Mouse (Mus musculus) liver, embryonic 16.5 days (tissue): ENCODE measurements around the gene Prkaa2. TPM values are rescaled to one million over a fixed set of nuclear protein-coding genes. Genes with fewer than 3 reads are reported as not detected.

Experiments
- ATAC-seq: fragments of 200-750 bp; cut with Nextera tagmentation; 2 replicates; pipeline ENCODE4 v1.8.0; 2017; ENCODE audit warnings: low read depth, mild to moderate bottlenecking, moderate number of reproducible peaks, moderate library complexity
- H3K27ac ChIP-seq: fragments of 300-500 bp; sonication (generic); 2 replicates; pipeline ENCODE4 v1.5.1; 2014; ENCODE audit warnings: mild to moderate bottlenecking, low read length
- H3K27me3 ChIP-seq: fragments of 300-500 bp; sonication (generic); 2 replicates; pipeline ENCODE4 v1.6.1; 2014; ENCODE audit warnings: low read depth, low read length, mixed read lengths; ENCODE audit not compliant: control insufficient read depth, insufficient read depth
- H3K36me3 ChIP-seq: fragments of 300-500 bp; sonication (generic); 2 replicates; pipeline ENCODE4 v1.6.1; 2014; ENCODE audit warnings: mild to moderate bottlenecking; ENCODE audit not compliant: control insufficient read depth, insufficient read depth
- H3K4me1 ChIP-seq: fragments of 300-500 bp; sonication (generic); 2 replicates; pipeline ENCODE4 v1.6.1; 2014; ENCODE audit warnings: low read depth, low read length, mixed read lengths; ENCODE audit not compliant: control insufficient read depth
- H3K4me2 ChIP-seq: fragments of 300-500 bp; sonication (generic); 2 replicates; pipeline ENCODE4 v1.6.1; 2014; ENCODE audit warnings: low read depth, low read length, mixed read lengths
- H3K4me3 ChIP-seq: fragments of 300-500 bp; sonication (generic); 2 replicates; pipeline ENCODE4 v1.5.1; 2014; ENCODE audit warnings: low read depth, mild to moderate bottlenecking, low read length
- H3K9ac ChIP-seq: fragments of 300-500 bp; sonication (generic); 2 replicates; pipeline ENCODE4 v1.6.1; 2014; ENCODE audit warnings: low read depth, low read length
- H3K9me3 ChIP-seq: fragments of 300-500 bp; sonication (generic); replicated peaks from 2 replicates; pipeline ENCODE4 v1.6.1; 2016; ENCODE audit warnings: low read length; ENCODE audit not compliant: control insufficient read depth
- WGBS: fragments of 180-500 bp; shearing (Covaris S2); extraction: QIAGEN DNeasy Blood & Tissue Kit; methylation state at CpG from one replicate; pipeline ENCODE4 v1.1.7; 2014; ENCODE audit not compliant: insufficient replicate concordance; 5-methylcytosine and 5-hydroxymethylcytosine counted together
- polyA plus RNA-seq: library from polyadenylated mRNA; unstranded; fragments of >200 nt; fragmentation: Nextera tagmentation; extraction: Ambion mirVana; gene quantifications from 2 replicates; pipeline ENCODE4 v1.2.1, GENCODE M21; 2015

Gene Prkaa2
- polyA plus RNA-seq, 1 experiment from 2014 or later: 0.47 TPM

DNA sequence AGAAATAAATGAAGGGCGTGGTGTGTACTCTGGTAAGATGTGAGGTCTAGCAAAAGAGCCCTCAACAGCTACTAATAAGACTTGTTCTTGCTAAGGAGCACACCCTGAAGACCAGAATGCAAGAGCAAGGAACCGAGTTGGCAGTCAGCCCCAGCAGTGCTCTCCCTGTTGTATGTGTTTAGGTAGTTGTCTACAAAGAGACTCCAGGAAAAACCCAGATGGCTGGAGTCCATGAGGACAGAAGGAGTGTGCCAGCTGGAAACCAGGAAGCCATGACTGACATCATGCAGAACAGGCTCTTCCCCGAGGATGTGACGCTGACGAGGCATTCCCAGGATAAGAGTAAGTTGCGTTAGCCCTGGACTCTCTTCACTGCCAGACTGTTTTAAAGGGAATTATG lies 119.7 kb downstream of the Prkaa2 start:
- Histone ChIP-seq H3K36me3 (no peaks in the 10 kb centered on the region), H3K4me3 (no peak overlapping the region), H3K4me1 (no peaks in the 10 kb centered on the region), H3K4me2 (no peak overlapping the region), H3K9ac (no peak overlapping the region), H3K27ac (no peak overlapping the region), H3K27me3 (no peaks in the 10 kb centered on the region), H3K9me3 (no peaks in the 10 kb centered on the region)
- no peak for ATAC-seq
- WGBS: 73% methylated on average over 6 of the region's 6 CpGs

DNA sequence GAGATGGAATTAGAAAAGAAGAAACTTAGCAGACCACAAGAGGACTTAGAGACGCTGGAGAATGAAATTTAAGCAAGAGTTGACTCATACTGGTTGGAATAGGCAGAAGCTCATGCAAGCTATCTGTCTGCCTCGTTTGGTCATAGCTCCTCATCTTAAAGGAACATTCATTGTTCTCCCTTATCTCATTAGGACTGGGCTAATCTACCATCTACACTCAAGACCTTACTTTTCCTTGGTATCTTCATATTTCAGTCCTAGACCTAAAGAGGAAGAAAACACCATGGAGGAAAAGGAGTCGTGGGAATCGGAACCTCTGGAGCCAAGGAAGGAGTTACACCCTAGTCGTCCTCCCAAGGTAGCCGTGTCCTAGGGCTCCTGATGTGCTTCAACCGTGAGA lies 121.0 kb downstream of the Prkaa2 start:
- no peak overlapping the region for H3K27ac ChIP-seq
- 61% methylated on average over 7 of the region's 7 CpGs for WGBS
- no peaks in the 10 kb centered on the region for H3K9me3 ChIP-seq
- H3K4me3 ChIP-seq: no peak overlapping the region
- no peak for ATAC-seq
- no peak overlapping the region for H3K9ac ChIP-seq
- H3K4me1 ChIP-seq: no peaks in the 10 kb centered on the region
- no peaks in the 10 kb centered on the region for H3K36me3 ChIP-seq
- H3K4me2 ChIP-seq: no peak overlapping the region
- no peaks in the 10 kb centered on the region for H3K27me3 ChIP-seq

DNA sequence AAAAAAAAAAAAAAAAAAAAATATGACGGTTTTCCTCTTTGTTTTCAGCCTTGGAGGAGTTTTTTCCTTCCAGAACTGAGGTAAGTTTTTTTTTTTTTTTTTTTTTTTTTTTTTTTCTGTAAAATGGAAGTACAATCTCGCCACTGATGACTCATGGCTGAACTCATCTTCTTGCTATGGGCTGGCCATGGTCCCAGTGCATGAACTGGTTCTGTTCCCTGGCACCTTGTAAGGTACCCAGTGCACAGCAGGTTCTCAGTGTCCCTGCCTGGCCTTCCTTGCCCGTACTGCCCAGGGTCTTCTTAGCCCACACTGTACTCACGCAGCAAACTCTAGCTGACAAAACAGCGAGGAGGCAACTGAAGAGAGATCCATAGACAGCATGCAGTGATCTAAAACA lies 121.6 kb downstream of the Prkaa2 start:
- ATAC-seq: no peak
- Histone ChIP-seq H3K4me3 (no peak overlapping the region), H3K4me2 (no peak overlapping the region), H3K9me3 (no peaks in the 10 kb centered on the region), H3K4me1 (no peaks in the 10 kb centered on the region), H3K9ac (no peak overlapping the region), H3K36me3 (no peaks in the 10 kb centered on the region), H3K27ac (no peak overlapping the region), H3K27me3 (no peaks in the 10 kb centered on the region)
- WGBS: 63% methylated on average over 5 of the region's 5 CpGs

DNA sequence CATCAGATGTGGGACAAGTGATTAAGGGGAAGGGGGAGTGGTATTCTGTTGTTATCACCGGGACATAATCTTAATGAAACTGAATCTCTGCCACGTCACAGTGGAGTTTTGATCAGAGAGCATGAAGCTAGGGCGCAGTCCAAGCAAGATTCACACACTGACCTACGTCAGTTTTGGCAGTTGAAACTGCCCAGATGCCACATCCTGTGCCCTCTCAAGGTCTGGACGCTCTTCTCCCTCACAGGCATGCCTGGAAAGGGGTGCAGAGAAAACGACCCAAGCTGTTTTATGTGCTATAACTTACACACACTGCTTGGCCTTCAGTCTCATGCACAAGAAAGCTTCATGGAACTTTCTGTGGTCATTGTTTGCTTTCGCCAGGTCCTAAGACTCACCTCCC lies 122.1 kb downstream of the Prkaa2 start:
- H3K9ac ChIP-seq: no peak overlapping the region
- H3K27ac ChIP-seq: no peak overlapping the region
- ATAC-seq: no peak
- no peaks in the 10 kb centered on the region for H3K27me3 ChIP-seq
- H3K9me3 ChIP-seq: no peaks in the 10 kb centered on the region
- H3K4me2 ChIP-seq: no peak overlapping the region
- 58% methylated on average over 7 of the region's 7 CpGs for WGBS
- no peak overlapping the region for H3K4me3 ChIP-seq
- H3K4me1 ChIP-seq: no peaks in the 10 kb centered on the region
- no peaks in the 10 kb centered on the region for H3K36me3 ChIP-seq

DNA sequence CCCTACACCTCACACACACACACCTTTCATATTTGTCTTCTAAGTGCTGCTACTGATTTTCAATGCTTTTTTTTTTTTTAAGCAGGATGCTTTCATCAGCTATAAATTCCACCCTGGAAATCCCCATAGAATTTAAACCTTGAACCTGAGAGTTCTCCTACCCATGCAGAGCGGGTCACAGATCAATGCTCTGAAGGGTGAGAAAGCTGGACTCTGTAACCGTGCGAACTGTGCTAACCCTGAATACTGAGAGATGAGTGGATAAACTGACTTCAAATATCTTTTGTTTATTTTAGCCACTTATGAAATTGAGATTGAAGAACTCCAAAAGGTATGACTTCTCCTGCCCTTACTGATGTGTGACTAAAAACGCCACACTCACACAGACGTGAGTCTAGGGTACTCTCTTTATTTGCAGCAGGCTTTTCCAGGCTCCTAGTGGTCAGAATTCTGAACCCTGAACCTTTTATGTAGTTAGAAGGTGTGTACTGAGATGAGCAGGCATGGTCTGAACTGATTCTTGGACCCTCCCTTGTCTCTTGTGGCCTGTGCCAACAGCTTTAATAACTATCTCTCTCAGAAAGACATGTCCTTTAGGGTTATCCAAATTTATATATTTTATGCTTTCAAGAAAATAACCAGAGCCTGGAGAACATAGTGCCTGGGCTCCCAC lies 123.6 kb downstream of the Prkaa2 start:
- peak; percentile 72; the same call in 1 of the 2 replicates for ATAC-seq
- Histone ChIP-seq H3K9me3 (no peaks in the 10 kb centered on the region), H3K4me1 (no peaks in the 10 kb centered on the region), H3K27me3 (no peaks in the 10 kb centered on the region), H3K27ac (no peak overlapping the region), H3K9ac (no peak overlapping the region), H3K36me3 (no peaks in the 10 kb centered on the region), H3K4me3 (no peak overlapping the region), H3K4me2 (no peak overlapping the region)
- whole genome bisulfite sequencing: 54% methylated on average over 5 of the region's 5 CpGs

Other genes starting within 250 kb of the Prkaa2 start
- gene C8a, start 233.5 kb downstream of the Prkaa2 start, polyA plus RNA-seq: 15.8 and 16.0 TPM in 2 replicates
- gene Fyb2, start 196.4 kb downstream of the Prkaa2 start, polyA plus RNA-seq: 0.12 and 0.14 TPM in 2 replicates
- gene Plpp3, start 47.5 kb upstream of the Prkaa2 start, polyA plus RNA-seq: 18.0 and 21.2 TPM in 2 replicates